Mouse (Mus musculus): ENCODE results near the gene Nrp2.

The Nrp2 gene

GRCm38 (mm10) chr1:62820170-62820569 lies 117.1 kb downstream of the Nrp2 start:
- in situ Hi-C loops (cut with MboI): no loop called here

DNA sequence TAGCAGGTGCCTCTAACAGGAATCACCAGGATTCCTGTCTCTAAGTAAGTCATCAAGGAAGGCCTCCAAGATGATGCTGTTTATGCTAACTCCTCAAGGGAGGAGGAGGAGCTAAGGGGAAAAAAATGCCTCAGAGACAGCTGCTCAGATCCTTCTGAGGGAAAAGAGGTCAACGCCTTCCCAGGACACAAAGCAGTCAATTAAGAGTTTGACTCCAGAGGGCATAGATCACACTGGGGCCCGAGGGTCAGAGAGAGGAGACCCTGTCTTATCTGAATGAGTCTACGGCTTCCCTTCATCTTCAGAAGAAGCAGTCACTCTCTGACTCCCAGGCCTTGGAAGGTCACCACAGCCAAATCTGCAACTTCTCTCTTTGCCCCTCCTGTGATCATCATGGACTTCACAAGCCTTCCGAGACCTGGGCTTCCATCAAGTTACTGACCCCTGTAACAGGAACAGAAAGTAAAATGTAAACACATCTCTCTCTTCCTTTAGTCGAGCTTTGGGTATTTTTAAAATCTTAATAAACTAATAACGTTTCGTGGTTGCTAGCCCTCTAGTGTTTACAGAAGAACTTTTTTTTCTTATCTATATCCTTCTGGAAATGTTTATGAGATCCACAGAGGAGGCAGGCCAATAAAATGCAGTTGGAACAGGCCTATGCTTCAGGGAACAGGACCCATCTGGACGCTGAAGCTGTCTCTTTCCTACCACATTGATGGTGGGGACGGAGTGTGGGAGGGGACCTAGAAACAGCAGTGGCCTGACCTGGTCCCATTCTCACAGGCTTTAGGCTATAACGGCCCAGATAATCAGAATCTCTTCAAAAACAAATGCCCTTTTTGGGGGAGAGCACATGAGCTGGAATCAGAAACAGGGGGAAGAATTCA lies 118.7 kb downstream of the Nrp2 start:
- in situ Hi-C loops (cut with MboI): no loop called here

DNA sequence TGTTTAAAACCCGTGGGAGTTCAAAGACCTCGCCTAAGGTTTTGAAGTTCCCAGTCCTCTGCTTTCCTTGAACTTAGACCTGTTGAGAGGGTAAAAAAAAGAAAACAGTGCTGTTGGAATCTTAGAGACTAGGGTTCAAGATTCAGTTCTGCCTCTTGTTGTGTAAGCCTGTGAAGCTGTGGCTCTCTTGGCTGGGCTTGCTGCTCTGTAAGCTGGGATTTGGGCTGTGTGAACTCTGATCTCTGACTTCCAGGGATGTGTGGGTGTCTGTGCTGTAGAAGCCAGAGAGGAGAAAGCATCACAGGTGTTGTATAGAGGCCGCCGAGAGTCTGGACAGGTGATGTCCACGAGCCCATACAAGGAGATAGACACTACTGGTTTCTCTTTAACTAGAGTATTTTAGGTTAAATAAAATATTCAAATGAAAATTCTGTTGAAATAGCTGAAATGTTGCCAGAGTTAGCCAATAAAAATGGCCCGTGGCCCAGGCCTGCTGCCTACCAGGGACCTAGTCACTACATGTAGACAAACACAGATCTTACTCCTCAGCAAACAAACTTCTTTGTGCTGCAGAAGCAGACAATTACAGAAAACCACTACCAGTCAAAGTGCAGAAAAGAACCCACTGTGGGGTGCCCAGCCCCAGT lies 120.6 kb downstream of the Nrp2 start:
- in situ Hi-C loops (cut with MboI): no loop called here

DNA sequence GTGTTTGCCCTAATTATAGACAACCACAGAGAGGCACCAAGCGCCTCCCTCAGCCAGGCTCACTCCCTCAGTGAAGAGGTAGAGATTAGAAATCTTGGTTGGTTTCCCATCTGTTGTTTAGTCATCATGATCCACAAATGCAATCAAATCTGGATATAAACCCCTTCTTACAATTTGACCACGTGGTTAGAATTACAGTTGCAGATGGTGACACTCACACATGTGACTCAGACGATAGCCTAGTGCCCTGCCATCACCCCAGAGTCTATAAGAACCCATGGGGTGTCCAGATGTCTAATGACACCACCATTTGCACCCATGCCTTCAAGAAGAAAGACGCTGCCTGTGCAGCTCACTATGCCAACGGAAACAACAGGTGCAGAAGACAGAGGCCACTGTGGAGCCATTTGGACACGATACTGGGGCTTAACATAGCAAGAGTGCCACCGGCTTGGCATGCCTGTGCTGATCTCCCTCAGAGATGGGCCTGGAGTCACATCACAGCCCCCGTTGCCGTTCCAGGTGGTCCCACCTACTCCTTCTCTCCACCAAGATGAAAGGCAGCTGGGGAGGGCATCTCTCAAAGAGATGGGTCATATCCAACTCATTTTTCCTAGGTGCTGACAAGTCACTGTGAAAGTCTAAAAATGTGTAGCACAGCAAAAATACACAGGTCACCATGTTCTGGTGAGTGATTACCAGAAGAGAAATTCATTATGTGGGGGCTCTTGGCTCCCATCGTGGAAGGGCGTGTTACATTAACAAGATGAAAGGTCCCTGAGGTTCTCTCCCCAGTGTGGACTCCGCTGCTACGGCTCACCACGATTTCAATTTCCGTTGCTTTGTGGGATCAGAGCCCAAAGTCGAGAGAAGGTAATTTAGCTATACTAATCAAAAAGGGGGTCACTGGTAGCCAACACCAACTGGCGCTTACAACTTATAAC lies 123.0 kb downstream of the Nrp2 start:
- in situ Hi-C loops (cut with MboI): no loop called here

DNA sequence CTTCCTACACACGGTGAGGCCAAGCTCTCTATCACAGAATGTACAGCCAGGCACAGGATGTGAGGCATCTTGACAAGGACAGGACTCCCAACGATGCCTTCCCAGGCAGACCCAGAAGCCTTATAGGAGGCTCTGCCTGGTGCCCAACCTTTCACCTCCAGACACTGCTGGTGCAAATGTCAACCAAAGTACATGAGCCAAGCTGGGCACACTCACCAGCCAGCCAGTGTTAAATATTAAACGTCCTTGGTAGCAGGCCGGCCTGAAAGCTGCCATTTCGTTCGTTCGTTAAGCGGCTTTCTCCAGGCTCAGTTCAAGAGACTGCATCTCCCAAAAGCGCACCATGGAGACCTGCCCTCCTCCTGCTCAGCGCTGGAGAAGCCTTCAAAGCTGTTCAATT lies 124.2 kb downstream of the Nrp2 start:
- in situ Hi-C loops (cut with MboI): no loop called here

DNA sequence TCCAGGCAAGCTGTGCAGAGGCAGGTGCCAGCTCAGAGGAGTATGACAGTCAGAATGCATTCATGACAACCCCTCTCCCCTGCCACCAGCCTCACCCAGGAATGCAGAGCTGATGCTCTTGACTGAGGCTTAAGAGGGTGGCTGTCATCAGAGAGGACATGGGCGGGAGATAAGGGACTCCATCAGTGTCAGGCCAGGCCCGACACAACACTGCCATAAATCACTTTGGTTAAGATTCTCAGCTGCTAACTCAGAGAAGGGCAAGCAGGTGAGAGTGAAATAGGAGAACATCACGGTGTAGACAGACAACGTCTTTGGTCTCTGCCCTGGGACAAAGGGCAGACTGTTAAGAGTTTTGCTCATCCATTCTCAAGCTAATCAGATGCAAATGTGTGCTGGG lies 125.1 kb downstream of the Nrp2 start:
- in situ Hi-C loops (cut with MboI): no loop called here

GRCm38 (mm10) chr1:62829690-62830417 lies 126.8 kb downstream of the Nrp2 start:
- in situ Hi-C loops (cut with MboI): no loop called here

DNA sequence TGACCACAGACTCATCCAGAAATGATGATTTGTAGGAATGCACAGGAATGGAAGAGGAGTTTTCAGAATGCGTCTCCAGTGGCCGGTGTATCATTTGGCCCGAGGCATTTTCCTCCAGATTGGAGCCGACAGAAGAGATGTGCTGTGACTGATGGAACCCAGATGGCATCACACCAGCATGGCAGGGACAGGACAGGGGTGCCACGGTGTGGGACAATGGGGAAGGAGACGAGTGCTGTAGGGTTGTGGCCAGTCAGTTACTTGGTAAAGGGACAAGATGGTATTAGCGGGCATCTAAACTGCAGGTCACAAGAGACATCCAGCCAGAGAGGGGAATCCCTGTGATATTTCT lies 127.3 kb downstream of the Nrp2 start:
- in situ Hi-C loops (cut with MboI): no loop called here

DNA sequence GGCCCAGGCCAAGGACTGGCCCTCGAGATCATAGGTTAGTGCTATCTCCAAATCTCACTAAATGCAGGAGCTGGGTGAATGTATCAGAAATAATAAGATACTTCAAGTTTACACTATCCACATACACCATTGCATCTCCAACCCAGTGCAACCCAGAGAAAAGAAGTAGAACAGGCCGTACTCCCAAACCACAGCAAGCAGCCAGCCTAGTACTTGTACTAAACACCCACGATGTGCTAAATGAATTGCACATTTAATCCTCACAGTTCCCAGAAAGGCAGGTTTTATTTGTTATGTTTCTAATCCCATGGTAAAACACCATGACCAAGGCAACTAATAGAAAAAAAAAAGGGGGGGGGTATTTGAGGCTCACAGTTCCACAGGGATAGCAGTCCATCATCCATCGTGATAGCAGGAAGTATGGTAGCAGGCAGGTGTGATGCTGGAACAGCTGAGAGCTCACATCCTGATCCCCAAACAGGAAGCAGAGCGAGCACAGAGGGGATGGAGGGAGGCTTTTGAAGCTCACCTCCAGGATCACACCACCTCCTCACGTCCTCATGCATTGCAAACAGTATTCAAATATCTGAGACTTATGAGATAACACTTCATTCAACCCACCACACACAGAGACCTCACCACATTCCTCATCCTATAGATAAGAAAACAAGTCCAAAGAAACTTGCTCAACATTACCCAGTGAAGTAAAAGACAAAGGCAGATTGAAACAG lies 128.8 kb downstream of the Nrp2 start:
- in situ Hi-C loops (cut with MboI): no loop called here

- in situ Hi-C loops (cut with MboI): no loop called here
Measured at GRCm38 (mm10) chr1:62833356-62833755, 130.3 kb downstream of the Nrp2 start.

DNA sequence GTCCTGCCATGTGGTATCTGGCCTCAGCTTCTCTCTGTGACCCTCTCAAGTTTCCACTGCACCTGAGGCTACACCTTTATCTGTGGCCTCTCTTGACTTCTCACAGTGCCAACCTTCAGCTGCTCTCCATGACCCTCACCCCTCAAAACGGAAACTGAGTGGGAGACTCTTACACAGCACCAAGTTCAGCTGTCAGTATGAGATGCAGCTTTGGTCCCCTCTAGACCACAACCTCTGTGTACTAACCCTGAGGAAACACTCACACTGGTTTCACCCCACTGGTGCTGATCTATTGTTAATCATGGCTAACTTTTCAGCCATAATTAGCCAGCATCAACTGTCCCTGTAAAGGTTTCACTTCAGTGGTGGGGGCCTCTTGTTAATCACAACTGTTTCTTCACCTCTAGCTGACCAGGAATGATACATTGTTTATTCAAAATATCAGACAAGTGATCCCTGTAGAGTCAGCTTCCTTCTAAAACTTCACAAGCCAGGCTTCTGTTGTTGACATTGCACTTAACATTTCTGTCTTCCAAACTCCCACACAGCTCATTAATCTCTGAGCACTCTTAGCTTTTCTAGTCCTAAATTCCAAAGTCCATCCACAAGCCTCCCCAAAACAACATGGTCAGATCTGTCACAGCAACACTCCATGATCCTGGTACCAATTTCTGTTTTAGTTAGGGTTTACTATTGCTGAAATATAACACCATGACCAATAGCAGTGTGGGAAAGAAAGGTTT lies 131.5 kb downstream of the Nrp2 start:
- in situ Hi-C loops (cut with MboI): no loop called here

- in situ Hi-C loops (cut with MboI): no loop called here
Measured at GRCm38 (mm10) chr1:62838083-62838482, 135.0 kb downstream of the Nrp2 start.

GRCm38 (mm10) chr1:62838631-62839030 lies 135.5 kb downstream of the Nrp2 start:
- in situ Hi-C loops (cut with MboI): no loop called here

- in situ Hi-C loops (cut with MboI): no loop called here
Measured at GRCm38 (mm10) chr1:62843215-62843614, 140.1 kb downstream of the Nrp2 start.

DNA sequence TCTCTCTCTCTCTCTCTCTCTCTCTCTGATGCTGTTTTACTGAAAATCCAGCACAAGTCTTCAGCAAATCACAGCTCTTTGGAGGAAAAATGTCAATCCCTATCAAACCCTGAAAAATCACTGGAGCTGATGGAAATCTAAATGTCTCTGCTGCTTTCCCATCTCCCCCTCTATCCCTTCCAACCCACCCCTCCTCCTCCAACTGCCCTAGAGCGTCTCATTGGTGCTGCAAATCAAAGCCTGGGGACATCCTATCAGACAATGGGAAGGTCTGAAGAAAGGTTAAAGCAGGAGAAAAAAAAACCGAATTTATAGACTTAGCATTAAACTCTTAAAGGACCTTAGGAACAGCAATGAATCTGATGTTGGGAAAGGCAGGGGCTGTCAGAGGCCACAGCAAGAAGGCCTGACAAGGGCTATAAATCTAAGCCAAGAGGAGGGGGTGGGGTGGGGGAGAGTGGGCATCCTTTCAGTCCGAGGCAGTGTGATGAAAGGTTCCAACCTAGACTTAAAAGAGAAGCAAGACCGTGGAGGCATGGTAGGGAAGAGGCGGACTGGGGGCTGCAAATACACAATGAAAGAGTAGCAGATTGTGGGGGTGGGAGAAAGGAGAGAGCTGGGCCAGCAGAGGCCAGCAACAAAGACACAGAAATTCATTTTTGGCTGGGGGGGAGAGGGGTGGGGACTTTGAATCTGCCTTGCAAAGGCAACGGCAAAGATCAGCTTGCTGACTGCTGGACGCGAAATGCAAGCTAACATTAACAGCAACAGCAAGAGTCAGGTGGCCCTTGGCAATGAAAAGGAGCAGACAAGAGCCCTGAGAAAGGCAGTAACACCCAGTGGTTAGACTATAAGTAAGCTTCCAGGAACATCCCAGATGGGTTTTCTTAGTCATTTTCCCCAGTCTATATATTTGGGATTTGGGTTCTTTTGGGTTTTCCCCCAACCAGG lies 148.2 kb downstream of the Nrp2 start:
- in situ Hi-C loops (cut with MboI): no loop called here

GRCm38 (mm10) chr1:62853362-62853761 lies 150.3 kb downstream of the Nrp2 start:
- in situ Hi-C loops (cut with MboI): no loop called here

- in situ Hi-C loops (cut with MboI): no loop called here
Measured at GRCm38 (mm10) chr1:62853996-62854395, 150.9 kb downstream of the Nrp2 start.

DNA sequence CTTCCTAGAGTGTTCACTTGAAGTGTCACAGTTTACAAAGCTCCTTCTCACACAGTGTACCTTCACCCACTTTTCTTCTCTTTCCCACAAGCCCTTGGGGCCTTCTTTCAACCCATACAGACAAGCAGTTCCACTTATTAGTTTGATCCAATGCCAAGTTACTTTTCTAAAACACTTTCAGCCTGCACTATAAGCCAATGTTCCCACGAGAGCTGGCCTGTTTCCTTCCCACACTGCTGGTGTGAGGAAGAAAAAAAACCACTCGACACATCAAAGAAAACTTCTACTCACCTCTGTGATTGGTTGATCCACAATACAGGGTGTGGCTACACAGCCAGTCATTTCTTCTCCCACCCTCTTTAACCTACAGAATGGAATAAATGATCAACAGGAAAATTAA lies 156.0 kb downstream of the Nrp2 start:
- in situ Hi-C loops (cut with MboI): no loop called here
